Mouse (Mus musculus) intestine, embryonic 16.5 days (tissue): Measurements from ENCODE around the gene Nol6. TPM values are rescaled to one million over a fixed set of nuclear protein-coding genes. Genes with fewer than 3 reads are reported as not detected.

ENCODE experiments used
- ATAC-seq: fragments of 200-750 bp; cut with Nextera tagmentation; 2 replicates; pipeline ENCODE4 v1.8.0; 2017; ENCODE audit warnings: moderate TSS enrichment, moderate library complexity
- H3K27ac ChIP-seq: fragments of 300-500 bp; sonication (generic); 2 replicates; pipeline ENCODE4 v1.5.1; 2014; ENCODE audit warnings: mild to moderate bottlenecking, low read length
- H3K27me3 ChIP-seq: fragments of 300-500 bp; sonication (generic); replicated peaks from 2 replicates; pipeline ENCODE4 v1.6.1; 2014; ENCODE audit warnings: low read length, control low read depth, mixed read lengths; ENCODE audit not compliant: control insufficient read depth, insufficient read depth
- H3K36me3 ChIP-seq: fragments of 300-500 bp; sonication (generic); 2 replicates; pipeline ENCODE4 v1.6.1; 2014; ENCODE audit warnings: low read length, control low read depth; ENCODE audit not compliant: control insufficient read depth, insufficient read depth
- H3K4me1 ChIP-seq: fragments of 300-500 bp; sonication (generic); 2 replicates; pipeline ENCODE4 v1.6.1; 2014; ENCODE audit warnings: low read length, control low read depth, mixed read lengths; ENCODE audit not compliant: control insufficient read depth, insufficient read depth
- H3K4me2 ChIP-seq: fragments of 300-500 bp; sonication (generic); 2 replicates; pipeline ENCODE4 v1.6.1; 2014; ENCODE audit warnings: low read depth, low read length, control low read depth
- H3K4me3 ChIP-seq: fragments of 300-500 bp; sonication (generic); 2 replicates; pipeline ENCODE4 v1.5.1; 2014; ENCODE audit warnings: mild to moderate bottlenecking, low read length
- H3K9ac ChIP-seq: fragments of 300-500 bp; sonication (generic); 2 replicates; pipeline ENCODE4 v1.6.1; 2014; ENCODE audit warnings: low read depth, low read length
- H3K9me3 ChIP-seq: fragments of 300-500 bp; sonication (generic); 2 replicates; pipeline ENCODE4 v1.6.1; 2016; ENCODE audit warnings: low read length, control low read depth; ENCODE audit not compliant: control insufficient read depth
- WGBS: fragments of 180-500 bp; shearing (Covaris S2); extraction: QIAGEN DNeasy Blood & Tissue Kit; methylation state at CpG from one replicate; pipeline ENCODE4 v1.1.7; 2014; 5-methylcytosine and 5-hydroxymethylcytosine counted together
- polyA plus RNA-seq: library from polyadenylated mRNA; unstranded; fragments of >200 nt; fragmentation: Nextera tagmentation; extraction: Ambion mirVana; gene quantifications from 2 replicates; pipeline ENCODE4 v1.2.1, GENCODE M21; 2015

Nol6 gene
- polyA plus RNA-seq, 1 experiment from 2014 or later = 20.0 TPM

DNA sequence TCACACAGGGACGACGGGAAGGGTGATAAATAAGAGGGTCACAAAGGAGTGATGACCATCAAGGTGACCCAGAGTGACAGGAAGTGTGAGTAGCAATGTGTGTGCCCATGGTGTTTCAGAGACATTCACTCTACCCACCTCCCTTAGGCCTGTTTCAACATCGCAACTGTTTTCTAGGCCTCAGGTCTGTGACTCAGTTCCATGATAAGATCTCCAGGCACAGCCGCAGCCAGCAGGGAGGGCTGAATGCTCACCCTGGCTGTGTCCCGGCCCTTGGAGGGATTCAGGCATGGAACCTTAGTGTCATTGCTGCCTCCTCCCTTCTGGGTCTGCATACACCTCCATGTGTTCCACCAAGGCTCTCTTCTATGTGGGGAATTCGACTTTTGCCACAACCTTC is 45.5 kb downstream of the Nol6 start:
- ATAC-seq = no peak
- H3K27me3 ChIP-seq = no peaks in the 10 kb centered on the region

DNA sequence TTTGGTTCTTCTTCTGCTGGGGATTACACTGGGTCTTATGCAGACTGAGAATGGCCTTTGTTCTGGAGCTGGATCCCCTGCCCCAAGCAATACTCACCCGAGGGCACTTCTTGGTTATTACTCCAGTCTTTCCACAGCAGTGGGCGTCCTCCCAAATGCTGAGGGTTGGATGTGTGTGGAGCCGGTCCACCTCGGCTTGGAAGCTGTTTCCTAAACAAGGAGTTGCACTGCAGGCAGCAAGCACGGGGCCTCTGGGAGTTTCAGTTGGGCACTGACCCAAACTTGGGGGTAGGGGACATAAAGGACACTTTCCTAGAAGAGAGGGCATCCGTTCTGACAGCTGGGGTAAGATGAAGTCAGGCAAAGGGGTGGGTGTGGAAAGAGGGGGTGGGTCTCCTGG is 49.8 kb downstream of the Nol6 start:
- Histone ChIP-seq H3K9me3 (no peaks in the 10 kb centered on the region), H3K27ac (no peak overlapping the region), H3K27me3 (no peaks in the 10 kb centered on the region), H3K9ac (no peak overlapping the region), H3K4me2 (no peak overlapping the region), H3K36me3 (no peaks in the 10 kb centered on the region), H3K4me1 (no peaks in the 10 kb centered on the region), H3K4me3 (no peak overlapping the region)
- WGBS = 72% methylated on average over 6 of the region's 6 CpGs
- ATAC-seq = no peak

More for the DNA sequence above, 45.5 kb downstream of the Nol6 start:
- Histone ChIP-seq H3K4me3 (no peak overlapping the region), H3K36me3 (no peaks in the 10 kb centered on the region), H3K4me1 (no peaks in the 10 kb centered on the region), H3K9me3 (no peaks in the 10 kb centered on the region), H3K9ac (no peak overlapping the region), H3K27ac (no peak overlapping the region), H3K4me2 (no peak overlapping the region)
- 66% methylated on average over 6 of the region's 6 CpGs for WGBS

DNA sequence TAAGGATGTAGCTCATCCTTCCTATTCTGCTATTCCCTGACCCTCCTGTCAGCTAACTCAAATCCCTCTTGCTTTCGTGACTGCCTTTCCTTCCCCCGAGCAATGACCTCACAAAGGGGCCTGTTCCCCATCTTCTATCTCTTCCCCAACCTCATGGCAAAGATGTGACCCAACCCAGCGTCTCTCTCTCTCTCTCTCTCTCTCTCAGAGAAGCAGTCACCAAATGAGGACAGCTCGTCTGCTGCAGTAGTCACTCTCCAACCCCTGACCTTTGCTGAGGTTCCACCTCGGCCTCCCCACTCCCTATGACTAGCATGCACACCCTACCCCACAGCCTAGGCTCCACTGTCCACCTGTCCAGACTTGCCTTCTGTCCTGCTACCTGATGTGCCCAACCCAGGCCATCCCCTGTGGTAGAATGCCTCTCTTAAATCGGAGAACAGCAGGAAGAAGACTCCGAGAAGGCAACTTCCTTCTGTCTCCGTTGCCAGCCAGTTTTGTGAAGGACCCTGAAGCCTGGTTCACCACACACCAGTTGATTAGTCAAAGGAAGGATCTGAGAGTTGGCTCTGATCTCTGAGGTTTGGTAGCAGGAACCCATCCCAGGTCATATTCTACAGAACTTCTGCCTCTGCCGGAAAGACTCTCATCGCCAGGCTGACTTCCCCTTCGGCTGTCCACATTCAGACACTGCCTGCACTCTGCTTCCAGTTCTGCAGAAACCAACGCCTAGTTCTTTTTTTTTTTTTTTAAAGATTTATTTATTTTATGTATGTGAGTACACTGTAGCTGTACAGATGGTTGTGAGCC is 51.0 kb downstream of the Nol6 start:
- no peaks in the 10 kb centered on the region for H3K27me3 ChIP-seq
- 76% methylated on average over 12 of the region's 12 CpGs for WGBS
- ATAC-seq = no peak

DNA sequence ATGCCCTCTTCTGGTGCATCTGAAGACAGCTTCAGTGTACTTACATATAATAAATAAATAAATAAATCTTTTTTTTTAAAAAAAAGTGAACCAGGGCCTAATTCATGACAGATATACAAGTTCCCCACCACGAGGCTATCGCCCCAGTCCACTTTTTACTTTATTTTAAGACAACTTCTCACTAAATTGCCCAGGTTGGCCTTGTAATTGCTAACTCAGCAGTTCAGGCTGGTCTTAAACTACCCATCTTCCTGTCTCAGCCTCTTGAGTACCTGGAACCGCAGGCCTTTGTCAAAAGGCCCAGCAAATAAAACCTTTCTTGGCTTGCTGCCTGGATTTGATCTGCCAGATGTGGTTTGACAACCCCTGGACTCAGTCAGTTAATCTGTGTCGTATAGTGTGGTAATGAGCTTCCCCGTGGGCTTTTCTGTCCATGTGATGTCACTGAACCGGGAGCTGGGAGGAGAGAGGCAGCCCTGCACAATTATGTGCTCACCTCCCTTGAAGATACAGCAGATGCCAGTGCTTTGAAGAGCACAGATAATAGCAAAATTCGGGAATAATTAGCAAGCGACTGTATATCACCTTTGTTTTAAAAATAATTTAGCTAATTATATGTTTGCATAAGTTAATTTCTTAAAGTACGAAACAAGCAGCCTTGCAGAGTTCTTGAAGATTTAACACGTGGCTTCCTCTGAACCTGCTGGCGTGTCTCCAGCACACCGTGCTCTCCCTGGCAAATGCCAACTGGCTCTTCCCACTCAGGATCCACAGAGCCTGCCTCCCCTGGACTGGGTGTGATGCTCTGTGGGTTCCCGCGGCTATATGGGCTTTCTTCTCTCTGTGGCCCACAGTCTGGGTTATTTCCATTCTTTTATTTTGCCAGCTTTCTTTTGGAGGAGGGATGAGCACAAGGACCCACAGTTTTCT is 52.5 kb downstream of the Nol6 start:
- H3K27me3 ChIP-seq = no peaks in the 10 kb centered on the region
- H3K36me3 ChIP-seq = no peaks in the 10 kb centered on the region
- no peak overlapping the region for H3K4me2 ChIP-seq
- H3K4me1 ChIP-seq = no peaks in the 10 kb centered on the region
- no peaks in the 10 kb centered on the region for H3K9me3 ChIP-seq
- H3K4me3 ChIP-seq = no peak overlapping the region
- ATAC-seq = no peak
- H3K27ac ChIP-seq = no peak overlapping the region
- 73% methylated on average over 14 of the region's 14 CpGs for WGBS
- no peak overlapping the region for H3K9ac ChIP-seq

More for the DNA sequence above, 51.0 kb downstream of the Nol6 start:
- Histone ChIP-seq H3K36me3 (no peaks in the 10 kb centered on the region), H3K4me1 (no peaks in the 10 kb centered on the region), H3K27ac (no peak overlapping the region), H3K4me2 (no peak overlapping the region), H3K9me3 (no peaks in the 10 kb centered on the region), H3K4me3 (no peak overlapping the region), H3K9ac (no peak overlapping the region)

DNA sequence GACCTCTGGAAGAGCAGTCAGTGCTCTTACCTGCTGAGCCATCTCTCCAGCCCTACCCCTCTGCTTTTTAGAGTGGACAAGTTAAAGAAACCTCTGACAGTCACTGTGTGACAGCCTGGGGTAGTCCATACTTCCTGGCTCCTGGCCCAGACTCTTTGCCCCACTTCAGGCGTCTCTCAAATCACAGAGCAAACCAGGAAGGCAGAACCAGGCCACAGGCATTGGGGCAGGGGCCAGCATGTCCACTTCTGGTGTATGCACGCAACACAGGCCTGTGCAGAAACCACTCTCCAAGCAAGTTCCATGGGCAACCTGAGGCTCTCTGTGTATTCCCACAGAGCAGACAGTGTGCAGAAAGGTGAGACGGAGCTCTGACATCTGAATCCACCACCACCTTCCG is 59.1 kb downstream of the Nol6 start:
- 86% methylated on average over 4 of the region's 4 CpGs for WGBS
- no peak for ATAC-seq

More for the DNA sequence above, 59.1 kb downstream of the Nol6 start:
- no peaks in the 10 kb centered on the region for H3K36me3 ChIP-seq
- no peak overlapping the region for H3K27ac ChIP-seq
- H3K4me3 ChIP-seq = no peak overlapping the region
- no peaks in the 10 kb centered on the region for H3K27me3 ChIP-seq
- H3K9ac ChIP-seq = no peak overlapping the region
- H3K9me3 ChIP-seq = no peaks in the 10 kb centered on the region
- no peak overlapping the region for H3K4me2 ChIP-seq
- H3K4me1 ChIP-seq = no peaks in the 10 kb centered on the region

Other genes with a start within 250 kb of the Nol6 start
- 539 and 560 TPM in 2 replicates for gene Spink4, start 204.4 kb downstream of the Nol6 start, polyA plus RNA-seq
- gene Bag1, start 176.2 kb downstream of the Nol6 start, polyA plus RNA-seq = 142 and 152 TPM in 2 replicates
- 103 and 104 TPM in 2 replicates for gene Chmp5, start 176.0 kb downstream of the Nol6 start, polyA plus RNA-seq
- 69.1 and 70.5 TPM in 2 replicates for gene Nfx1, start 153.5 kb downstream of the Nol6 start, polyA plus RNA-seq
- 0.56 and 0.83 TPM in 2 replicates for gene Aqp7, start 76.3 kb downstream of the Nol6 start, polyA plus RNA-seq
- gene Aqp3, start 26.3 kb downstream of the Nol6 start, polyA plus RNA-seq = 4.4 and 4.5 TPM in 2 replicates
- gene Ube2r2, start 11.3 kb upstream of the Nol6 start, polyA plus RNA-seq = 53.5 and 65.4 TPM in 2 replicates
- 41.0 and 44.3 TPM in 2 replicates for gene Ubap2, start 150.7 kb upstream of the Nol6 start, polyA plus RNA-seq
- gene Dcaf12, start 190.4 kb upstream of the Nol6 start, polyA plus RNA-seq = 51.1 and 51.4 TPM in 2 replicates
- 46.5 and 52.1 TPM in 2 replicates for gene Ubap1, start 224.5 kb upstream of the Nol6 start, polyA plus RNA-seq